Mouse (Mus musculus) right cerebral cortex, postnatal 36 days (tissue): ENCODE results near the gene Fto.

Experiments
- DNase-seq, 2 experiments: peaks; one replicate each; pipeline ENCODE4 v3.0.0; 2022; ENCODE audit warnings: low spot score in 2 of 2, mixed read lengths in 1 of 2

Fto gene

GRCm38 (mm10) chr8:91524865-91525250, 211.5 kb downstream of the Fto start:
- no peak for DNase-seq

DNA sequence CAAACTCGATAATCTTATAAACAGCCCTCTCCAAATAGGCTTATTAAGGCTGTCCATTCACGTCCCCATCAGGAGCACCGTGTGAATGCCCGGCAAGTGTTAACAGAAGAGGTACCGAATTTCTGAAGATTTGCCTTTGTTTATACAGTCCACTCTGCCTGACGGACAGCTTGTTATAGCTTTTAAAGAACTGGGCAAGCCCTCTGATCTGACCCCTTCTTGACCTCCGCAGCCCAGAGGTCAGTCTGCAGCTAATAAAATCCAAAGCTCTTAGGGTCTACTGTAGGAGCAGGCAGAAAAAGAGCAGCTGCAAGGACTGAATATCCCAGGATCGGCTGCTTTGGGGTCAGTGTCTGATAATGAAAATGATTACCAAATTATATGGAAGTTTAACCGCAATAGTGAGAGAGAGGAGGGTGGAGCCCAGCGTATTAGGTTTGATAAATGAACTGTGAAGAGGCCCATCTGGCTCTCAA, 212.1 kb downstream of the Fto start:
- no peak for DNase-seq

GRCm38 (mm10) chr8:91528967-91529366, 215.6 kb downstream of the Fto start:
- peak in 1 of 2 experiments; percentile 18 for DNase-seq

DNA sequence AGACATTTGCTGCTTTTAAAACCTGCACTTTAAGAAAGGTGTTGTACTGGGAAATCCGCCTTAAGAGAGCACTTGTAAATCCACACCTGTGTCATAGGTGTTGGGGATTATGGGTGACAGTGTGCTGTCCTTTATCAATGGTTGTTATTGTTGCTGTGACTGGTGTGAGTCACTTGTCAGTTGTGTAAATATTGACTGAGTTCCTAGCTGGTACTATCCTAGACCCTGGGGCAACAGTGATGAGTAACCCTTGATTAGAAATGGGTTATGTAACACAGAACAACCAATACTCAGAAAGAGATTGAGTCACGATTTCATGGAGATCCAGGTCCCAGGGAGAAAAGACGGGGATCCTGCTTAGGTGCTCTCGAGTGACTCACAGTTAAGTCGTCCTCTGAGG, 216.4 kb downstream of the Fto start:
- no peak for DNase-seq

GRCm38 (mm10) chr8:91530656-91531055, 217.3 kb downstream of the Fto start:
- no peak for DNase-seq

- peak; percentile 28 to 55 for DNase-seq
Observed at GRCm38 (mm10) chr8:91531971-91532370, 218.6 kb downstream of the Fto start.

GRCm38 (mm10) chr8:91532671-91533436, 219.5 kb downstream of the Fto start:
- peak in 1 of 2 experiments; percentile 36 for DNase-seq

DNA sequence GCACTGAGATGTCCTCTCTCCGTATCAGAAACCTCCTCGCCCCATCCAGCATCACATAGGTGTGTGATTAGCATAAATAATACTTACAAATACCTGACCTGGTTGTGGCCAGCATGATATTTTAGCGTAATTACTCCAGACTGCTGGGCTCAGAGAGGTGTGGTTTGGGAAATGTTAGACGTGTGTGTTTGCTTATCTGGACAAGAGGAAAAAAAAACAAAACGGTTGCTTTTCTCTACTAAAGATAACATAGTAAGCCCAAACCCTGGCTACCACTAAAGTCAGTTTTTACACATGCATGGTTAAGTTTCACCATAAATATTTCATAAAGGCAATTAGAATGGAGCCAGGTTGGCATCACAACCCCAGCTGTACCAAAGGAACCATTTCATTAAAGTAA, 221.4 kb downstream of the Fto start:
- no peak for DNase-seq

DNA sequence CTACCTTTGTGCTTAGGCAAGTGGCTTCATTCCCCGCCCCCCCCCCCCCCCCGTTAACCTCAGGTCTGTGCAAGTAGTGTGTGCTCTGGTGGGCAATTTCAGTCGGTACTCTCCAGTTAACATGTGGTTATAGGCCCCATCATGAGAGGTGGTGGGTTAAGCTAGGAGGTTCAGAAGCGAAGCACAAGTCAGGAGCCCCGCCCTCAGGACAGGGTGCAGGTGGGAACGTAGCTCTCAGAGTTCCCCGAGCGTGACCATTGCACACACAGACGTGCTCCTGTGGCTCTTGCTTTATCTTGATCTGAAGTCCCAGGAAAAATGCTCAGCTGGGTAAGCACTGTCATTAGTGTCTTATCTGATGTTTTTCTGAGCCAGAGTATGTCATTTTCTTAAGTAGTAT, 224.8 kb downstream of the Fto start:
- no peak for DNase-seq

DNA sequence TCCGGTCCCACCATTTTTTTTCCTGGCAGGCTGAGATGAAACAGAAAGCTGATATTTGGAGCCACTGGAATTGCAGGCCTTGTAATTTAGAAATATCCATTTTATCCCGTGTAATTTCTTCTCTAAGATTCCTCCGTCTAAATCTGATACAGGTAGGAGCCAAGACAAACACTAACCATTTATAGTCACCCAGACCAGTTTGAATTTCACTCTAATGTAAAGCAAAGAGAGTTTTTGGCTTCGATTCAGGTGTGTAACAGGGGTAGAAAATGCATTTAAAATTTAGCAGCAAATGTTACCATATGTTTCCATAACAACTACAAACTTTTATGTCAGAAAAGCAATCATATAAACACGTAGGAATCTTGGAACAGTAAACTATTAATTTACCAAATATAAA, 225.6 kb downstream of the Fto start:
- DNase-seq: no peak

DNA sequence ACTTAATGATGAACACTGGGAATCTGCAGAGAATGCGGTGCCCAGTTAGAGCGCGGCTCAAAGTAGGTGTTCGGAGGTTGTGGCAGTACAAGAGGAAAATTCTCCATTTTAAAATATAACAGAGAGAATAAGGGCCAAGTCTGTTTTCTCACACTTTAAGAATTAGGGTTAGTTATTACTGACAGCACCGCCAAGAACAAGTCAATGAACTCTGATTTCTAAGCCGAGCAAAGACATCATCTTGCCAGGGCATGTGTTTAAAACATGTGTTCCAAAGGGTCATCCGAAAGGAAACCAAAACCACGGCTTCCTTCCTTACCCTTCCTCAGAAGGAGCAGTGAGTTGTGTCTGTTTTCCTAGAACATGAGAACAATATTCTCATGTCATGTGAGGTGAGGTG, 226.3 kb downstream of the Fto start:
- DNase-seq: no peak

DNA sequence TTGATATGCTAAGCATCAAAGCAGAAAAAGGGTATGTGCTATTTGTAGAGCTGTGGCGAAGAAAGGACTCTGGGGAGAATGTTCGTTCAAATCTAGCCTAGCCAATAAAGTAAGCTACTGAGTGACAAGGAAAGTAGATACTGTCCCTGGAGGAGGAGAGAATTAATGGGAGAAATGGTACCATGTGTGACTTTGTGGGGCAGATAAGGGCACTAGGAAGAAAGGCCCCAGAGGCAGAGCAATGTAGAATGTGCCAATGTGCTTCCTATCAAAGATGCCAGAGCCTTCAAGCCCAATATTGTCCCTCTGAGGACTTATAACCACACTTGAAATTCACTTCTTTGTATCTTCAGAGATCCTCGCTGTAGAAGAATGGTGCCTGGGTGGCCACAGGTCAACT, 227.9 kb downstream of the Fto start:
- DNase-seq: no peak

DNA sequence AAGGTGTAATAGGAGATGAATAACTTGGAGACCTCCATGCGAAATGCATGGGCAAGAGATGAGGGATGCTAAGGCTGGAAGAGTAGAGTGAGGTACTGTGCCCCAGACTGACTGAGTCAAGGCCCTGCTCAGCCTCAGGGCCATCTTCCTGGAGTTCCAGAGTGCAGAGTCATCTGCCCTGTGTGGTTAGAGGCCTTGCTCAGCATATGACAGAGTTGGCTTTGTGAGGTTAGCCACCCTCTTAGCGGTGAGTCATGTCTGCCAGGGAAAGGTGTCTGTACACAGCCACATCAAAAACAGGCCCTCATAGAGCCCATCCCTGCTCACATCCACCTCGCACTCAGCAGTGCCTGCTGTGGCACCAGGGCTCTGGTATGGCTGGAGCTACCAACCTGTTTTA, 232.2 kb downstream of the Fto start:
- DNase-seq: no peak

- DNase-seq: no peak
Observed at GRCm38 (mm10) chr8:91546599-91546998, 233.3 kb downstream of the Fto start.

GRCm38 (mm10) chr8:91550131-91550530, 236.8 kb downstream of the Fto start:
- no peak for DNase-seq

DNA sequence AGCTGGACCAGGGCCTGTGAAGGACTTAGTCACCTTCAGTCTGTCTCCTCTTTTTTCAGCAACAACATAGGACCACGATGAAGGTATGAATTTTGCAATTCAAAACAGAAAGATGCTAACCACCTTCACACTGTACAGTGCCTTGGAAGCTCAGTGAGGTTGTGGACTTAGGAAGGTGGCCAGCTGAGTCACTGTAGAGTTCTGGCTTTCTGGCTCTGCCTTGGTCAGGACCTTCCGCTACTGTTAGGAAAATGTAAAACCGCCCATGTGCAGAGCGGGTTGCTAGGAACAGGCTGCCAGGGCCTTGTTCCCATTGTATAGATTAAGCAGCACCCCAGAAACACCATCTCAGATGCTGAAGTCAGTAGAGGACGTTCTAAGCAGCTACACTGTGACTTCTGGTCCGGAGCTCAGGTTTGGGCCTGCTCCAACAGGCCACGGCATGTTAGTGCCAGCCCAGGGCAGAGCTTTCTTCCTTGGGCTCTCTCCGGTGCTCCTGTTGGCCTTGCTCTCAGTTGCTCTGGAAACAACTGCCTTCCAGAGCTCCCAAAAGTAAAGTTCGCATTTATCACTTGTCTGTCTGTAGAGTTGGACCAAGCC, 237.9 kb downstream of the Fto start:
- DNase-seq: no peak

DNA sequence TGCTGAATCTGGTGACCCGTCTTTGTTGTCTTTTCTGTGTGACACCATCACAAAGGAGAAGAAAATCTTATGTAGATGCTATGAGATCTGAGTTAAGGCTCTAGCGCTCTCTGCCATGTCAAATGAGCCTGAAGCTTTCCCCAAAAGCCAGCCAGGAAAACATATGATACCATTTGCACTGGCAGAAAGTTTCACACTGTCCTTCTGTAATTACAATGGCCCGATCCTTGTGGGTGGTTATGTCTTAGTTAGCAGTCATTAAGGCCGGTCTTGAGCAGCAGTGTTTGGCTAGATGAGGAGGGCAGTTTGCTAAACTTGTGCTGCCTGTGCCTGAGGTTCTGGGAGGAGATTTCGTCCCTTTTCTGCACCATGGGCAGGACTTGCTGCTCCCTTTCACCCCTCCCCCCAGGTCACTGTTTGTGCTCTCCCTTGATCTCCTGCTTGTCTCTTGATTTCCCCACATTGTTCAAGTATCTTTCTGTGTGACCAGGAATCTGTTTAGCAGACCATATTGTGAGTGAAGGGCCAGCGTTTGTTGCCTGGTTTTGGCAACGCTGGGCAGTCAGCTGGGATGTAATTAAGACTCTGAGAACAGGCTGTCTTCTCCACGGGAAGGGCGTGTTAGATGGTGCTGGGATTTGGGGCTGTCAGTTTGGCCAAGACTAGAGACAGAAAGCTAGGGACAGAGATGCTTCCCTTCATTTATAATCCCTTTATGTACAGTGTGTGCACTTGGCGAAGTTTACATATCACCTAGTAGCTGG, 238.6 kb downstream of the Fto start:
- DNase-seq: peak; percentile 36 to 39

DNA sequence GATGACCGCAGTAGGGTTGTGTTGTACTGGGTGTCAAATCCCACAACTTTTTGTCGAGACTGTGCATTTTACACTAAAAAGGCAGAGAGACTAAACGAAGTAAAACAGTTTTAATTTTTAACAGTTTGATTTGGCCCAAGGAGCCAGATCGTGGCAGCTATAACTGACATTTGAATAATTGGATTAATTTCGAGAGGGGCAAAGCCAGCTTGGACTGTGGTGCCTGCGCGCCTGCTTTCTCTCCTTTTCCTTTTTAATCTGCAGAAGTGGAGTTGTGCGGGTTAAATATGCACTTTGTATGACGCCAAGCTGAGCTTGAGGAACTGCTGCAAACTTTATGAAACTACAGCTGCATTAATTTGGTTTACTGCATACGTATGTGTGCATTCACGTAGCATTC, 239.3 kb downstream of the Fto start:
- DNase-seq: no peak

GRCm38 (mm10) chr8:91553387-91553786, 240.1 kb downstream of the Fto start:
- no peak for DNase-seq

GRCm38 (mm10) chr8:91557041-91557587, 243.8 kb downstream of the Fto start:
- no peak for DNase-seq

DNA sequence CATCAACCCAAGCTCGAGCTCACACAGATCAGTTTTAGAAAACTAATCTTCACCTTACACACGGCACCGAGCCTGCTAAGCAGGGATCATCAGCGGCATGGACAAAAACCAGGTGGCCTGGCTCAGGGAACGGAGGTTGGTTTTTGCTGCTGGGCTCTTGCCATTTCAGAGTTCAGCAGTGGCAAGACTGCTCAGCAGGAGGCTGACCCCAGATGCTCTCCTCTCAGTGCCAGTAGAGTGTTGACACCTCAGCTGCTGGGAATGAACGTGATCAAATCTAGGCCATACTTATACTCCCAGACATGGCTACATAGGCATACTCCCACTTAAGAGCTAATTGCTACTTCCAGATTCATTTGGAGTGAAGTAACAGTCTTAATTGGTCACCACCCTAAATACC, 245.1 kb downstream of the Fto start:
- DNase-seq: no peak

DNA sequence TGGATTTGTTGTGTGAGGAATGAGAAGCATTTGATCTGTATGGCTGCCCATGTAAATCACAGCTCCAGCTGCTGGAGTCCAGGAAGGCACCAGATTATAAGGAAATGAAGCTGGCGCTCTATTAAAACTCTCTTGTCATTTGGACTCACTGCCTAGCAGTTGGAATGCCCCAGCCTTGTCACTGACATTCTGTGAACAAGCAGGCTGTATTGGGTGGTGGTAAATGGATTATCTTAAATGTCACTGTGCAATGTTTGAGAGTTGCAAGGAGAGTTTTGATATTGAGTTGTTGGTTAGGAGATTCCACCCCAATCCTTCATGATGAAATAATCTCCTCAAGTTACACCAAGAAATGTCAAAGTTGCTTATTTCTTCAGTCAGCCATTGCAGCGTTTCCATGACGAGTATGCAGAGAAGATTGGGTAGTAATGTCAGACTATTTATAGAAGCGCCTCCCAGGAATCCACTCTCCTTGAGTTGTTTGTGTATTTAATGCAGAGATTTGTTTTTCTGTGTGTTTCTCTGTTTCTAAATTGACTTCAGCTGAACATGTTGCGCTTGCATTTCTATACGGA, 246.8 kb downstream of the Fto start:
- no peak for DNase-seq
